Mouse (Mus musculus) lung, embryonic 14.5 days (tissue): ENCODE results near the gene Ctrc. TPM values are rescaled to one million over a fixed set of nuclear protein-coding genes. Genes with fewer than 3 reads are reported as not detected.

Source experiments
- ATAC-seq: fragments of 200-750 bp; cut with Nextera tagmentation; 2 replicates; pipeline ENCODE4 v1.8.0; 2017; ENCODE audit warnings: mild to moderate bottlenecking, moderate TSS enrichment, moderate library complexity; ENCODE audit not compliant: insufficient read depth
- DNase-seq: peaks from one replicate; pipeline ENCODE4 v3.0.0-alpha.2; 2015
- H3K27ac ChIP-seq: fragments of 300-500 bp; sonication (generic); 2 replicates; pipeline ENCODE4 v1.5.1; 2014; ENCODE audit warnings: low read depth, mild to moderate bottlenecking, moderate library complexity
- H3K27me3 ChIP-seq: fragments of 300-500 bp; sonication (generic); 2 replicates; pipeline ENCODE4 v1.6.1; 2014; ENCODE audit warnings: low read length, control low read depth; ENCODE audit not compliant: insufficient read depth
- H3K36me3 ChIP-seq: fragments of 300-500 bp; sonication (generic); 2 replicates; pipeline ENCODE4 v1.6.1; 2014; ENCODE audit warnings: control low read depth; ENCODE audit not compliant: insufficient read depth
- H3K4me1 ChIP-seq: fragments of 300-500 bp; sonication (generic); 2 replicates; pipeline ENCODE4 v1.6.1; 2014; ENCODE audit warnings: antibody characterized with exemption, control low read depth; ENCODE audit not compliant: insufficient read depth
- H3K4me2 ChIP-seq: fragments of 300-500 bp; sonication (generic); 2 replicates; pipeline ENCODE4 v1.6.1; 2014; ENCODE audit warnings: mild to moderate bottlenecking
- H3K4me3 ChIP-seq: fragments of 300-500 bp; sonication (generic); 2 replicates; pipeline ENCODE4 v1.5.1; 2014; ENCODE audit warnings: low read depth, low read length
- H3K9ac ChIP-seq: fragments of 300-500 bp; sonication (generic); 2 replicates; pipeline ENCODE4 v1.6.1; 2014
- H3K9me3 ChIP-seq: fragments of 300-500 bp; sonication (generic); 2 replicates; pipeline ENCODE4 v1.6.1; 2016; ENCODE audit warnings: low read depth, low read length, control low read depth
- CTCF ChIP-seq: IDR thresholded peaks from 2 replicates; pipeline ENCODE4 v1.5.1; 2016; ENCODE audit warnings: antibody characterized with exemption, low read depth
- WGBS: fragments of 180-500 bp; shearing (Covaris S2); extraction: QIAGEN DNeasy Blood & Tissue Kit; methylation state at CpG from one replicate; pipeline ENCODE4 v1.1.7; 2014; 5-methylcytosine and 5-hydroxymethylcytosine counted together
- polyA plus RNA-seq: library from polyadenylated mRNA; unstranded; fragments of >200 nt; fragmentation: Nextera tagmentation; extraction: Ambion mirVana; gene quantifications from 2 replicates; pipeline ENCODE4 v1.2.1, GENCODE M21; 2014

Gene Ctrc
- polyA plus RNA-seq, 1 experiment from 2014 or later: not detected

DNA sequence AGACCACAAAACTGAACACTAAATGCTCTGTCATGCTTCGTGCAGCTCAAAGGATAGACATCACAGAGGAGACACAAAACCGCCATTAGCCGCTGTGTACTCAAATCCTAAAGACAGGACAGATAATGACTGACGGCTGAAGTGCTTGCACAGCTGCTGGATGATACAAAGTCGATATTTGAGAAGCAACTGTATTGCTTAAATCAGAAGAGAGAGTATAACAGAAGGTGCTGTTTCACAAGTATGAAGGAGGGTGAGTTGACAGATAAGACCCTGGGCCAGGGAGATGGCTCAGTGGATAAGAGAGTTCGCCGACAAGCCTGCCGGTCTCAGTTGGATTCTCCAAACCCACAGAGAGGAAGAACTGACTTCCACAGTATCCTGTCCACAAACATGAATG lies 74.3 kb downstream of the Ctrc start:
- H3K36me3 ChIP-seq: peaks cover 82% of the 10 kb centered on the region
- TF ChIP-seq CTCF: no peak

DNA sequence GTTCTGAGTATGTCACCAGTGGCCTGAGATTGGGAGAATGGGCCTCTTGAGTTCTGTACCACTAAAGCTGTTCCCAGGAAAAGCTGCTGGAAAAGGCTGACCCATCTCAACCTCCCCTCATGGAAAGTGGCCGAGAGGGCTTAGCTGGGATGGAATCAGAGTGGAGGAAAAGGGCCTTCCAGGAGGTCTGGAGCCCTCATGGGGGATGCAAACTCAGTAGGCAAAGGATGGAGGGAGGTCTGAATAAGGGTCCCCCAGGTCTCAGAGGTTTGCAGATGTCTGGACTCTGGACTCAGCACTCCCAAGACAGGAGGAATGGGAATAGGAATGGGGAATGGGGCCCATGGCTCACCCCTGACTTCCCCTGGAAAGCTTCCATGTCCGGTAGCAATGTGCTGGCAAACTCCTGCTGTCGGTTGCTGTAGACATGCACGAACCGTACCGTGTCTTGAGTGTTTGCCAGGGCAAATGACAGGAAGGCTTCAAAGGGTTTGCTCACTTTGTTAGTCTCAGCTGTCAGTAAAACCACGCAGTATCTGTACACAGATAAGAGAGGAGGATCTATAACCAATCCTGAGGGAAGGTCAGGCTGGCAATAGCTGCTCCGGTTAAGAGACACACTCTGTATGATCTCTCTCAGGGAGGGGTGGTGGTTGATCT lies 76.5 kb downstream of the Ctrc start:
- H3K4me3 ChIP-seq: no peak overlapping the region
- peaks cover 77% of the 10 kb centered on the region for H3K36me3 ChIP-seq
- 44% methylated on average over 8 of the region's 8 CpGs for WGBS
- DNase-seq: peak; percentile 61
- H3K4me1 ChIP-seq: peaks cover 13% of the 10 kb centered on the region
- H3K9me3 ChIP-seq: no peaks in the 10 kb centered on the region
- no peak overlapping the region for H3K27ac ChIP-seq
- no peak for TF ChIP-seq CTCF
- H3K27me3 ChIP-seq: no peaks in the 10 kb centered on the region
- ATAC-seq: no peak
- H3K4me2 ChIP-seq: no peak overlapping the region
- H3K9ac ChIP-seq: no peak overlapping the region

More for the DNA sequence above, 74.3 kb downstream of the Ctrc start:
- H3K4me2 ChIP-seq: no peak overlapping the region
- WGBS: 81% methylated on average over 8 of the region's 8 CpGs
- no peak overlapping the region for H3K9ac ChIP-seq
- DNase-seq (no peak), ATAC-seq (no peak)
- H3K4me1 ChIP-seq: peaks cover 8% of the 10 kb centered on the region
- H3K4me3 ChIP-seq: no peak overlapping the region
- H3K27ac ChIP-seq: no peak overlapping the region
- H3K9me3 ChIP-seq: no peaks in the 10 kb centered on the region
- no peaks in the 10 kb centered on the region for H3K27me3 ChIP-seq

DNA sequence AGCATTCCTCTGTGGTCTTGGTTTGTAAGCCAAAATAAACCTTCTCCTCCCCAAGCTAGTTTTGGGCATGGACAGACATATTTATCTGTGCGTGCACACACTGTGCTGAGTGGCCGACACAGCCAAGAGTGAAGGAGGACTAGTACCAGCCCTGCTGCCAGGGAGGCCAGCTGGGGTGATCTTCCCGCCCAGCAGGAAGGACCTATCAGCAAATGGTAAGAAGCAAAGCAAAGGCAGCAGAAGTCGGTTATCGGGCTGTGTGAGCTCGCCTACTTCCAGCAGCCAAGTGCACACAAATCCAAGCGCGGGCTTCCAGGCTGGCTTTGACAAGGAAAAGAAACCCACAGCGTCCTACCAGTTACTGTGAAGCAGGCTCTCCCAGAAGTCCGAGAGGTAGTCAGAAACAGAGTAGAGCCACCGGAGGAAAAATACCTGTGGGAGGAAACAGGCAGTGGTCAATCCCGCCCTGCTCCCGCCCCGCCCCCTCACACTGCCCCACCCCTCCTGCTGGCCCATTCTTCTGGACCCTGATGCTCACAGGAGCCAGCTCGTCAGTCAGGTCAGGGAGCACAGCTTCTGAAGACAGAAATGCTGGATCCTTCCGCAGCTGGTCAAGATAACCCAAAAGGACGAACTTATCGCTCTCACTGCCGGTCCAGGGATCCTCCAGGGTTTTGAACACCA lies 78.7 kb downstream of the Ctrc start:
- no peak overlapping the region for H3K9ac ChIP-seq
- peaks cover 79% of the 10 kb centered on the region for H3K36me3 ChIP-seq
- peak overlapping the region; percentile 91 for H3K27ac ChIP-seq
- DNase-seq (peak; percentile 76), ATAC-seq (peak; percentile 85)
- no peaks in the 10 kb centered on the region for H3K9me3 ChIP-seq
- H3K4me2 ChIP-seq: peak overlapping the region; percentile 30
- no peak overlapping the region for H3K4me3 ChIP-seq
- 50% methylated on average over 19 of the region's 19 CpGs for WGBS
- peaks cover 13% of the 10 kb centered on the region for H3K4me1 ChIP-seq
- TF ChIP-seq CTCF: no peak
- H3K27me3 ChIP-seq: no peaks in the 10 kb centered on the region

DNA sequence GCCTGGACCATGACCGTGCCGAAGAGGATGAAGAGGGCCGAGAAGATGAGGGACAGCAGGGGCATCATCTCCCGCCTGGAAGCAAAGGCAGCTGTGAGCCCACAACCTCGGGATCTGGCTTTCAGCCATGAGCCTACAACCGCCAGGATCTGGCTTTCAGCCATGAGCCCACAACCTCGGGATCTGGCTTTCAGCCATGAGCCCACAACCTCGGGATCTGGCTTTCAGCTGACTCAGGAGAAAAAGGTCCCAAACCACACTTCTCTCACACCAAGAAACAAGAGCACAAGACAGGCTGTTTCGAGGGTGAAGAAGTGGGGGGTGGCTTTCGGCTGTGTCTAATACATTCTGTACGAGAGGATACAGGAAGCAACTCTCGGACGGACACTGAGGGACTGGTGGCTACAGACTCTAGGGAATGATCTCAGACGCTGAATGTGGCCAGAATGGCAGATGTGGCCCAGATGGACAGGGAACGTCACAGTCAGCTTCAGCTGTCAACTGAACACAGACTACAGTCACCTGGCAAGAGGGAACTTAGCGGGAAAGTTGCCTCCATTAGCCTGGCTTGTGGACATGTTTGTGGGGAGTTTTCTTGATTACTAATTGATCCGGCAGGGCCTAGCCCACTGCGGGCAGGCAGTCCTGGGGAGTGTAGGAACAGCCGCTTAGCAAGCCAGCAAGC lies 79.3 kb downstream of the Ctrc start:
- no peaks in the 10 kb centered on the region for H3K9me3 ChIP-seq
- no peak for TF ChIP-seq CTCF
- peak overlapping the region; percentile 30 for H3K4me2 ChIP-seq
- ATAC-seq: peak; percentile 87
- WGBS: 27% methylated on average over 19 of the region's 19 CpGs
- DNase-seq: peak; percentile 94
- no peak overlapping the region for H3K4me3 ChIP-seq
- no peaks in the 10 kb centered on the region for H3K27me3 ChIP-seq
- H3K27ac ChIP-seq: peak overlapping the region; percentile 91
- 0 out of 2 replicates have a peak overlapping the region, but pooled peaks have one; percentile 4 for H3K9ac ChIP-seq
- H3K4me1 ChIP-seq: peaks cover 13% of the 10 kb centered on the region
- H3K36me3 ChIP-seq: peaks cover 84% of the 10 kb centered on the region

DNA sequence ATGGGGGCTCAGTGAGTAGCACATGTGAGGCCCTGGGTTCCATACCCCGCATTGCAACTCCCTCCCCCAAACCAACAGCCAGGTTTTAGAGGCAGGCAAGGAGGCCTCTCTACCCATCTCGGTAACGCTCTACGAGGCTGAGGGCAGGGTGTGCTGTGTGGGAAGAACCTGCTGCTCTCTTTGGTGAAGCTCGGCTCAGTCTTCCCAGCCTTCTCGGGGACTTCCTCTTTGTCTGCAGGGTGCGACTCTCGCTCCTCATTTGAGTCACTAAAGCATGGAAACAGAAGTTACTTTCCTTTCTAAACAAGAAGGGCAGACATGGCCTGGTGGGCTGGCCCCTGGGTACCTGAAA lies 79.9 kb downstream of the Ctrc start:
- peak; percentile 16; the same call in 1 of the 2 replicates for ATAC-seq
- WGBS: 60% methylated on average over 8 of the region's 8 CpGs
- H3K4me2 ChIP-seq: peak overlapping the region; percentile 30; the same call in 1 of the 2 replicates
- DNase-seq: no peak
- H3K27me3 ChIP-seq: no peaks in the 10 kb centered on the region
- peak overlapping the region; percentile 91 for H3K27ac ChIP-seq
- H3K4me3 ChIP-seq: no peak overlapping the region
- no peak for TF ChIP-seq CTCF
- peaks cover 13% of the 10 kb centered on the region for H3K4me1 ChIP-seq
- no peaks in the 10 kb centered on the region for H3K9me3 ChIP-seq
- peaks cover 85% of the 10 kb centered on the region for H3K36me3 ChIP-seq
- no peak overlapping the region for H3K9ac ChIP-seq

GRCm38 (mm10) chr4:141765008-141765407 lies 81.2 kb downstream of the Ctrc start:
- Histone ChIP-seq H3K4me1 (peaks cover 13% of the 10 kb centered on the region), H3K4me2 (no peak overlapping the region), H3K9ac (no peak overlapping the region), H3K4me3 (no peak overlapping the region), H3K27ac (no peak overlapping the region), H3K27me3 (no peaks in the 10 kb centered on the region), H3K36me3 (peaks cover 78% of the 10 kb centered on the region), H3K9me3 (no peaks in the 10 kb centered on the region)
- no peak for TF ChIP-seq CTCF
- 94% methylated on average over 3 of the region's 3 CpGs for WGBS
- DNase-seq: no peak
- no peak for ATAC-seq

Other genes starting within 250 kb of the Ctrc start
- 83.6 and 89.2 TPM in 2 replicates for gene Fblim1, start 240.3 kb downstream of the Ctrc start, polyA plus RNA-seq
- gene Tmem82, start 227.7 kb downstream of the Ctrc start, polyA plus RNA-seq: 0.38 and 0.50 TPM in 2 replicates
- gene Slc25a34, start 222.5 kb downstream of the Ctrc start, polyA plus RNA-seq: not detected in 2 replicates
- 5.1 and 5.4 TPM in 2 replicates for gene Plekhm2, start 181.5 kb downstream of the Ctrc start, polyA plus RNA-seq
- 0.38 and 3.2 TPM in 2 replicates for gene Rsc1a1, start 160.8 kb downstream of the Ctrc start, polyA plus RNA-seq
- gene Ddi2, start 122.9 kb downstream of the Ctrc start, polyA plus RNA-seq: 19.8 and 21.5 TPM in 2 replicates
- not detected in 2 replicates for gene Agmat, start 99.7 kb downstream of the Ctrc start, polyA plus RNA-seq
- 3.5 and 4.2 TPM in 2 replicates for gene Dnajc16, start 55.4 kb downstream of the Ctrc start, polyA plus RNA-seq
- 21.5 and 22.3 TPM in 2 replicates for gene Casp9, start 52.7 kb downstream of the Ctrc start, polyA plus RNA-seq
- gene Cela2a, start 20.2 kb downstream of the Ctrc start, polyA plus RNA-seq: not detected in 2 replicates
- 56.5 and 64.6 TPM in 2 replicates for gene Efhd2, start 28.6 kb upstream of the Ctrc start, polyA plus RNA-seq
- gene Fhad1, start 168.7 kb upstream of the Ctrc start, polyA plus RNA-seq: 0.68 and 1.4 TPM in 2 replicates
- gene Tmem51, start 237.9 kb upstream of the Ctrc start, polyA plus RNA-seq: 17.1 and 20.7 TPM in 2 replicates